Mouse (Mus musculus): Measurements from ENCODE around the gene Msmp.
"Not testable (repeated sequence)": the region's sequence is repeated elsewhere in the genome, so short reads cannot be mapped to it uniquely, and the experiment has no call there.

Msmp gene

DNA sequence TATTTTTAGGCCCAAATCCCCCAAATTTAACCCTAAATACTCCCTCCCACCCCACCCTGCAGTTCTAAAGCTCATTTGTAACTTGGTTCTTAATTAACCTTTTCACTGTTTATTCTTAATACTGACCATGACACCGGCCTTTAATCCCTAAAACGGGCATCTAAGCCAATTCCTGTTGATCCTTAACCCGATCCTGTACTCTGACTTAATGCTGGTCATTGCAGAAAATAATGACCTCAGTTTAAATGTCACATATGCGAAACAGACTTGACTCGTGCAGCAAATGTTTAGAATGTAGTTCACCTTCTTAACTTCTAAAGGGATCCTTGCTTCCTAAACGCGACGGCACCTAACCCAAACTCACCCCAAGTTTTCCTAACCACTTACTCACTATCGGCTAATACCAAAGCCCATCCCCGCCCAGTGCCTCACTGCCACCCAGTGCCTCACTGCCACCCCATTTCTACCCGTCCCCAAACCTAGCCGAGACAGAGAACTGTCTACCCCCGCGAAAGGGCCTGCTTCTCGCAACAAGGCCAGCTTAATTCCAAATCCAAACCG, 22.8 kb downstream of the Msmp start:
- peak; percentile 34 for DNase-seq

- no peak for DNase-seq
Measured at GRCm38 (mm10) chr4:43560976-43561375, 23.3 kb downstream of the Msmp start.

GRCm38 (mm10) chr4:43560243-43560611, 24.1 kb downstream of the Msmp start:
- DNase-seq = peak; percentile 28

DNA sequence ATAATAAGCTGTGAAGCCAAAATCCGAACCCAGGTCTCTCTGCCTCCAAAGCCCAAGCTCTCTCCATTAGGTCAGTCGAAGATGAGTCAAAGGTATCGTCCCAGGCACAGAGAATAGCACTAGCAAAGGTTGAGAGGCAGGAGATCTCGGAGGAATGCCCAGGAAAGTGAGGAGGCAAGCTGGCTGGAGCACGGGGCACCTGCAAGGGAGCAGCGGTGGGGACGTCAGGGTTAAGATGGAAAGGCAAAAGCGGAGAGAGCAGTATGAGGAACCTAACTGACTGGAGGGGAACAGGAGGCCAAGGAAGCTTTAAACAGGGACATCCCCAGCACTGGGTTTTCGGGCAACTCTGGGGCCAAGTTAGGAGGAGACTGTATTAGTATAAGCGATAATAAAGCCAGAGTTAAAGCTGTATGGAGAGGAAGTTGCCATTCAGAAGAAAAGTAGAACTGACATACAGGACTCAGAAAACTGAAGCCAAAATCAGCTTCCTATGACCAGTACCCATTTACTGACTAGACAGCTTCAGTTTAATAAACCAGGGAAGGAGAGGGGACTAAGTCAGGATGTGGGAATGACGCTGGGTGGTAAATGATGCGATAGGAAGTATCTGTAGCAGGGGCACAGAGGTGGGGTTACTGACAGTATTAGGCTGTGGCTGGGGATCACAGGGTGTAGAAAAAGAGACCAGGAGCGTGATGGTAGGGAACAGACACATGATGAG, 24.6 kb downstream of the Msmp start:
- DNase-seq = no peak

DNA sequence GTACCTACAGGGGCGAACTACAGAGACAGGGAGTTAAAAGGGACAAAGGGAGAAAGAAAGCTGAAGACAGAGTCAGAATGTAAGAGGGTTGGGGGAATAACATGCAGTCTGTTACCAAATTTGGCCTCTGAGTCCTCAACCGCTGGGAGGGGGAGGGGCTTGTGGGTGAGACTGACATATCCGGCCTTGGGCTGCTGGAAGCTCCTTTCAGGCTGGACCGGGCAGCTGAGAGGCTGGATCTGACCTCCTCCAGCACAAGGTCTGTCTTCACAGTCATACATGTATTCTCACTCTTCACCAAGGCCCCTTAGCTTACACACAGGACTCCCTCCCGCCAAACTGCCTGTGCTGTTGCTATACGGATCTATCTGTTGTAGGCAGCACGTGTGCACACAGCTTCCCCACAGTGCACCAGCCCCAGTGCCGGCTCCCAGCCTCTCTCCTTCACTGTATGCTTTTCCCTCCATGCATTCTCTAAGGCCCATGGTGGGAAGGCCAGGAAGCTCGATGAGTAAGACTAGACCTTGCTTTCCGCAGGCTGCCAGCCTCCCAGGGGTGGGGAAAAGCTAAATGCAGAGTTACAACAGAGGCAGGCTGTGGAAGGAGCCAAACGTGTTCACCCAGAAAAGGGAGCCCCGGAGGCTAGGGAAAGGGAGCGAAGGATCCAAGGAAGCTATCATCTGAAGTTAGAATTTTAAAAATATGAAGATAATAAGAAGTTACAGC, 25.5 kb downstream of the Msmp start:
- DNase-seq = peak; percentile 87

DNA sequence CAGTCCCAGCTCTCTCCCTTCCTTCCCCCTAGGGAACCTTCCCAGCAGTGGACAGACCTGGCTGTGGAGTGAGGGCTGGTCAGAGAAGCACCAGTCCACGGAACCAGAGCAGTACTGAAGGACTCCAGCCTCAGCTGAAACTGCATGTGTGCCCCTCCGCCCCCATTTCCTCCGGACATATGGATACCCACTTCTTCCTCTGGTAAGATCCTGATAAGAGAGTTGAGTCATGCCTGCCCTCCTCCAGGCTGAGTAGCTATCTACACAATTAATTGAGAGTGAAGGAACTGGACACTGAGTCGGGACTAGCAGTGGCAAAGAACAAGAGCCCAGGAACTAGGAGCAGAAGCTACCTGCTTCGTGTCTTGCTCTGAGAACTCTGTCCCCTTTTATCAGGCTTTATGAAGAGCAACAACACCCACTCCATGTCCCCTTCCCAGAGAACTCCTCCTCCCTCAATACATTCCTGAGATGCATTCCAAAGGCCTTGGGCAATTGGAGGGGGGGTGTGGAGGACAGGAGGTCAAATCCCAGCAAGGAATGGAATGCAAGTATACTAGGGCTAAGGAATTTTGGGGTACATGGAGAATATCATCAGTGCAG, 26.2 kb downstream of the Msmp start:
- peak; percentile 70 for DNase-seq

DNA sequence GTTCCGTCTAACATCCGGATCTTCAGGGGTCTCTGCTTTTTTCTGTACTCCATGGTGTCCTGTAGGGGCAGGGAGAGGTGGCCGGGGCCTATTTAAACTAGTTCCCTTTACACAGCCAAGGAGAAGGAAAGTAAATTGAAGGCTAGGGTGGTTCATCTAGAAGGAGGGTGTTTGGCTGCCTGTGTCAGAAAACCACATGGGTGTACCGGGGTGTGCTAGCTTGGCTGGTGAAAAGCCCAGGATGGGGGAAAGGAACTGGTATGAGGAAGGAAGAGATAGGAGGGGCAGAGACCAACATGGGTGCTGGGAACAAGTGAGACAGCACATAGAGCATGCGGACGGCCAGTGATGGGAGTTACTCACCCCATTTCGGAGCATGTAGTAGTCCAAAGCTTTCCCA, 28.4 kb downstream of the Msmp start:
- no peak for DNase-seq

- DNase-seq = no peak
Measured at GRCm38 (mm10) chr4:43553891-43554290, 30.4 kb downstream of the Msmp start.

DNA sequence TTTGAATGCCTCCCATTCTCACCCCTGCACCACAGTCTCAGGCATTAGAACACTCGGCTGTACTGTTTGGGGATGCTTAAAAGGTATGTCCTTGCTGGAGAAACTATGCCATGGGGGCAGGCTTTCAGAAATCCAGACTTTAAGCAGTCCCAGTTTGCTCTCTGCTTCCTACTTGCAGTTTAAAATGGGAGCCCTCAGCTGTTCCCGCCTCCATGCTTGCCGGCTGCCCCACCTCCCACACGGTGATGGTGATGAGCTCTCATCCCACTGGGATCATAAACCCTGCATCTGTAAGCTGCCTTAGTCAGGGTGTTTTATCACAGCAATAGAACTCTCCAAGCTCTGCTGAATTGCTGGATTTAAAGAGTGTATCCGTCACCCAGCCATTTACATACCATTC, 31.9 kb downstream of the Msmp start:
- DNase-seq = no peak

DNA sequence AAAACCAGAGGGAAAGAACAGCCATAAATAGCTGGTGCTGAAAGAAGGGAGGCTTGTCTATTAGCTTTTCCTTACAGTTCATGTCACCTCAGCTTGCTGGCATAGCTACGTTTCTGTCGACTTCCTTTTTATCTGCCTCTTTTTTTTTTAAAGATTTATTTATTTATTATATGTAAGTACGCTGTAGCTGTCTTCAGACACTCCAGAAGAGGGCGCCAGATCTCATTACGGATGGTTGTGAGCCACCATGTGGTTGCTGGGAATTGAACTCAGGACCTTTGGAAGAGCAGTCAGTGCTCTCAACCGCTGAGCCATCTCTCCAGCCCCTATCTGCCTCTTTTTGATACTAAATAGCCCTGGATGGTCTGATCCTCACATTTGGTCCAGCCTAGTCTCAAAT, 32.4 kb downstream of the Msmp start:
- not testable (repeated sequence) for DNase-seq

DNA sequence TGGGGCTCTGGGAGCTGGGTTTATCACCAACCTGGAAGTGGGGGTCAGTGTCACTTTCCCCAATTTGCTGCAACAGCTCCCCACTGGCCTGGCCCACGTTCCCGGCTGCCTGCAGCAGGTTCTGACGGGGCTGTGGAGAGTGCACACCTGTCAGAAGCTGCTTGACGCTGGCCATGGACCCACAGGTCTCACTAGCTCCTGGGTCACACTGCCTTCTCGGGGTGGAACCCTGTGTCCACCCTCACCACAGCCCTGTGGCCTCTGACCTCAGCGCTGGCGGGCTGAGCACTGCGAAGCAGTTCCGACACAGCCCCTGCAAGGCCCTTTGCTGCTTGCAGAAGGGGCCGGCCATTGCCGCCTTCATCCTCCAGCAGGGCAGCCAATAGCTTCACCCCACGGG, 35.2 kb downstream of the Msmp start:
- no peak for DNase-seq

- DNase-seq = no peak
Measured at GRCm38 (mm10) chr4:43547160-43547559, 37.1 kb downstream of the Msmp start.

- DNase-seq = no peak
Measured at GRCm38 (mm10) chr4:43546375-43547047, 37.8 kb downstream of the Msmp start.

DNA sequence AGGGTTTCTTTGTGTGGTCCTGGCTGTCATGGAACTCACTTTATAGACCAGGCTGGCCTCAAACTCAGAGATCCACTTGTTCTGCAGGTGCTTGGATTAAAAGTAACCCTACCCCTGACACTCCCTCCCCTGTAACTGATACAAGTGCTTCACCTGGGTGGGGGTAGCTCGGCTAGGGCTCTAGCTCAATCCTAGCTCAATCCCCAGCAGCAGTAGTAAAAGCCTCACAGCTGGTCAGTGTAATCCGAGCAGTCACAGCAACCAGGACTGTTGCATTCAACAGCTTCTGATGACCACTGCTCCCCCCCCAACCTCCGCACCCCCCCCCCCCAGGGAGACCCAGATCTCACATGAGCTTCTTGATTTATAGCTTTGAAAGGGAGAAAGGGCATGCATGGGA, 42.2 kb downstream of the Msmp start:
- no peak for DNase-seq

DNA sequence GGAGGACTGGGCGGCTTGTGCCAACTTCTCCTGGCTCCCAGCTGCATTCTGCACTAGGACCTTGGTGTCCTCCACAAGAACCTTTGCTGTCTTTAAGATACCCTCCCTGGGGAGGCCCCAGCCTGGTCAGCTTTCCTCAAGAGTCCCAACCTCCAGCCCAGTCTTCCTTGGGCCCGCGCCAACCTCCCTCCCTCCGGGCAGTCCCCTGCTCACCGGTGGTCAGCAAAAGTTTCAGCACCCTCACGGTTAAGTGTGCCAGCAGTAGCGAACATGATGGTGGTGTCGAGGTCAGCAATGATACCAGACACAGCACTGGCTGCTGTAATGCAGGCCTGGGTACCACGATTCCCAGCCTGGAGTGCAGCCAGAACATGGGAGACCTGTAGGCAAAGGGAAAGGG, 48.3 kb downstream of the Msmp start:
- no peak for DNase-seq

GRCm38 (mm10) chr4:43535628-43536027, 48.7 kb downstream of the Msmp start:
- DNase-seq = no peak

- no peak for DNase-seq
Measured at GRCm38 (mm10) chr4:43533270-43533669, 51.0 kb downstream of the Msmp start.

Data from embryo, embryonic 11 days (tissue).